17 mouse cellular contexts compared by ENCODE assay signal in the genomic region with DNA sequence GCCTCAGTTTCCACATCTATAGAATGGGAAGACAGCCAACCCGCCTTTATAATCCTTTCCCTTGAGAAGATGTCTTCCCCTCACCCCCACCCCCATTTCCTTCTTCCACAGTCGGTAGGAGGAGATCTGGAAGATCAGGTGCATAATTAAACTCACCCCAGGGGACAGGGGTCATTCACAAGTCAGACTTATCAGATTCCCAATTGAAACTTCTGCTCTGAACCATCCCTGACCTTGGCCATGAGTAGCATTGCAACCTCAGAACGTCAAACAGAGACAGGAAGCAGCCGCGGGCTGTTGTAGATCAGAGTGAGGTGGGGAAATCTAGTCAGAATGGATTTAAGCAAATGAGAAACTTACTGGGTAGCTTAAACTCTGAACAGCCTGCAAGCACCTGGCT. TPM values are rescaled to one million over a fixed set of nuclear protein-coding genes. Genes with fewer than 3 reads are reported as not detected.
"Had no signal": no experiment of that assay in that cellular context is flagged by ENCODE, and none has a peak within 500 bp of the region (broad histone marks: within the 10 kb centered on the region; RNA-seq: fewer than 3 reads in every experiment).

No protein-coding gene starts in this region.

- H3K27ac ChIP-seq: lung, embryonic 15.5 days; macrophage; midbrain, embryonic 13.5 days; midbrain, embryonic 15.5 days; neural tube, embryonic 12.5 days; stomach, embryonic 15.5 days; stomach, postnatal 0 days had no signal

- H3K4me3 ChIP-seq: lung, embryonic 15.5 days; megakaryocyte, embryonic 14.5 days; midbrain, embryonic 13.5 days; midbrain, embryonic 15.5 days; neural tube, embryonic 12.5 days; stomach, embryonic 15.5 days had no signal

- ATAC-seq: lung, postnatal 0 days; midbrain, embryonic 13.5 days; midbrain, embryonic 15.5 days had no signal

- H3K4me1 ChIP-seq: midbrain, embryonic 15.5 days; neural tube, embryonic 12.5 days had no signal

- H3K36me3 ChIP-seq: lung, embryonic 15.5 days; midbrain, embryonic 13.5 days; midbrain, embryonic 15.5 days; neural tube, embryonic 12.5 days; stomach, embryonic 15.5 days had no signal

- H3K9ac ChIP-seq: lung, embryonic 15.5 days; midbrain, embryonic 13.5 days; midbrain, embryonic 15.5 days; neural tube, embryonic 12.5 days; stomach, embryonic 15.5 days had no signal

- H3K9me3 ChIP-seq: lung, embryonic 15.5 days; megakaryocyte, embryonic 14.5 days; midbrain, embryonic 13.5 days; midbrain, embryonic 15.5 days; neural tube, embryonic 12.5 days; stomach, embryonic 15.5 days had no signal

- DNase-seq: lung, adult 2 months; lung, postnatal 14 days; lung, postnatal 36 days; right cerebral cortex, postnatal 14 days; thymus, postnatal 14 days; thymus, postnatal 36 days had no signal

- H3K4me2 ChIP-seq: lung, embryonic 15.5 days; midbrain, embryonic 11.5 days; midbrain, embryonic 13.5 days; midbrain, embryonic 15.5 days; neural tube, embryonic 12.5 days; stomach, embryonic 15.5 days had no signal

- H3K27me3 ChIP-seq: lung, embryonic 15.5 days; midbrain, embryonic 13.5 days; midbrain, embryonic 15.5 days; neural tube, embryonic 12.5 days; stomach, embryonic 15.5 days had no signal

RNA-seq across cellular contexts. Expression of gene Adgrd1, which starts 46.3 kb away (rescaled TPM):
- total RNA-seq: monocyte, adult 5-6 weeks had no signal
- polyA plus RNA-seq: macrophage had no signal
